Comparison of ENCODE assay signal across 23 mouse cellular contexts in genomic region chr12:117229442-117229841, GRCm38 (mm10).
DNase-seq lines count a peak whose midpoint lies in the region; ATAC-seq and TF ChIP-seq lines count a peak whose summit lies in the region.
"Had no signal": no experiment of that assay in that cellular context is flagged by ENCODE, and none has a peak within 500 bp of the region (broad histone marks: within the 10 kb centered on the region; RNA-seq: fewer than 3 reads in every experiment).

No protein-coding gene starts in this region.

- H3K4me2 ChIP-seq in forebrain, embryonic 16.5 days (ENCODE audit: low read length) = no peak overlapping the region
- H3K4me2 ChIP-seq in midbrain, embryonic 16.5 days (ENCODE audit: low read length) = no peak overlapping the region
- H3K4me2 ChIP-seq in heart, embryonic 12.5 days = no peak overlapping the region
- H3K4me2 ChIP-seq: hindbrain, embryonic 14.5 days; liver, embryonic 15.5 days; lung, embryonic 15.5 days; neural tube, embryonic 12.5 days had no signal

- H3K27ac ChIP-seq in layer of hippocampus, adult 2 months = peak overlapping the region; percentile 65
- peak overlapping the region; percentile 37; the same call in 1 of the 2 replicates for H3K27ac ChIP-seq in forebrain, embryonic 16.5 days (ENCODE audit: low read length)
- peak overlapping the region; percentile 55; the same call in 1 of the 2 replicates for H3K27ac ChIP-seq in midbrain, embryonic 16.5 days (ENCODE audit: low read length)
- H3K27ac ChIP-seq in heart, embryonic 12.5 days (ENCODE audit: poor library complexity, severe bottlenecking) = no peak overlapping the region
- H3K27ac ChIP-seq: gastrocnemius, adult 2 months; hindbrain, embryonic 14.5 days; kidney, postnatal 0 days; limb, embryonic 10.5 days; liver, embryonic 15.5 days; lung, embryonic 15.5 days; neural tube, embryonic 12.5 days had no signal

- no peak overlapping the region for H3K4me3 ChIP-seq in layer of hippocampus, adult 2 months
- no peak overlapping the region for H3K4me3 ChIP-seq in forebrain, embryonic 16.5 days (replicated peaks; ENCODE audit: low read length)
- H3K4me3 ChIP-seq in midbrain, embryonic 16.5 days (ENCODE audit: low read depth, low read length) = no peak overlapping the region
- no peak overlapping the region for H3K4me3 ChIP-seq in heart, embryonic 12.5 days
- H3K4me3 ChIP-seq: gastrocnemius, adult 2 months; limb, embryonic 10.5 days; liver, embryonic 15.5 days; lung, embryonic 15.5 days; megakaryocyte, embryonic 14.5 days; neural tube, embryonic 12.5 days had no signal

- WGBS in forebrain, embryonic 16.5 days = 55% methylated on average over 4 of the region's 4 CpGs
- 64% methylated on average over 4 of the region's 4 CpGs for WGBS in midbrain, embryonic 16.5 days
- 83% methylated on average over 4 of the region's 4 CpGs for WGBS in heart, embryonic 12.5 days

- ATAC-seq in forebrain, embryonic 16.5 days = no peak
- no peak for ATAC-seq in midbrain, embryonic 16.5 days
- ATAC-seq in heart, embryonic 12.5 days (ENCODE audit: insufficient number of reproducible peaks, low FRiP score) = no peak
- ATAC-seq: inflammation-experienced regulatory T-cells, adult 6 months had no signal

- H3K9me3 ChIP-seq in forebrain, embryonic 16.5 days (ENCODE audit: control insufficient read depth, low read length) = no peaks in the 10 kb centered on the region
- H3K9me3 ChIP-seq in midbrain, embryonic 16.5 days (replicated peaks; ENCODE audit: control insufficient read depth, low read length, poor library complexity, severe bottlenecking) = no peaks in the 10 kb centered on the region
- no peaks in the 10 kb centered on the region for H3K9me3 ChIP-seq in heart, embryonic 12.5 days (replicated peaks)
- H3K9me3 ChIP-seq: limb, embryonic 10.5 days; liver, embryonic 15.5 days; lung, embryonic 15.5 days; neural tube, embryonic 12.5 days had no signal

- no peak for TF ChIP-seq CTCF in layer of hippocampus, adult 2 months (conservative IDR thresholded peaks at IDR 0.05)

- no peaks in the 10 kb centered on the region for H3K27me3 ChIP-seq in forebrain, embryonic 16.5 days (replicated peaks; ENCODE audit: control insufficient read depth, insufficient read depth, low read length)
- no peaks in the 10 kb centered on the region for H3K27me3 ChIP-seq in midbrain, embryonic 16.5 days (ENCODE audit: control insufficient read depth, insufficient read depth, low read depth, low read length)
- H3K27me3 ChIP-seq in heart, embryonic 12.5 days (replicated peaks) = peaks cover 13% of the 10 kb centered on the region; the same call in 1 of the 2 replicates
- H3K27me3 ChIP-seq: liver, embryonic 15.5 days; lung, embryonic 15.5 days; megakaryocyte, embryonic 14.5 days; neural tube, embryonic 12.5 days had no signal

- H3K4me1 ChIP-seq in forebrain, embryonic 16.5 days (replicated peaks; ENCODE audit: control insufficient read depth, insufficient read depth, low read length) = peaks cover 5% of the 10 kb centered on the region; the same call in 1 of the 2 replicates
- peaks cover 7% of the 10 kb centered on the region; the same call in 1 of the 2 replicates for H3K4me1 ChIP-seq in midbrain, embryonic 16.5 days (ENCODE audit: control insufficient read depth, insufficient read depth, low read length)
- peaks cover 10% of the 10 kb centered on the region; the same call in 1 of the 2 replicates for H3K4me1 ChIP-seq in heart, embryonic 12.5 days (replicated peaks)
- H3K4me1 ChIP-seq: liver, embryonic 15.5 days; lung, embryonic 15.5 days; megakaryocyte, embryonic 14.5 days; neural tube, embryonic 12.5 days had no signal

- no peak overlapping the region for H3K9ac ChIP-seq in forebrain, embryonic 16.5 days (replicated peaks; ENCODE audit: low read depth, low read length)
- H3K9ac ChIP-seq in midbrain, embryonic 16.5 days (ENCODE audit: low read depth, low read length) = no peak overlapping the region
- no peak overlapping the region for H3K9ac ChIP-seq in heart, embryonic 12.5 days
- H3K9ac ChIP-seq: hindbrain, embryonic 14.5 days; liver, embryonic 15.5 days; lung, embryonic 15.5 days; neural tube, embryonic 12.5 days had no signal

- 0 out of 2 replicates have a peak, but pooled peaks cover 4% of the 10 kb centered on the region for H3K36me3 ChIP-seq in forebrain, embryonic 16.5 days (ENCODE audit: control insufficient read depth, insufficient read depth)
- peaks cover 21% of the 10 kb centered on the region for H3K36me3 ChIP-seq in midbrain, embryonic 16.5 days (ENCODE audit: control insufficient read depth, insufficient read depth, low read length)
- no peaks in the 10 kb centered on the region for H3K36me3 ChIP-seq in heart, embryonic 12.5 days
- H3K36me3 ChIP-seq: limb, embryonic 10.5 days; liver, embryonic 15.5 days; lung, embryonic 15.5 days had no signal

- peak in 1 of 2 experiments; percentile 46 for DNase-seq in layer of hippocampus, adult 2 months (ENCODE audit: low spot score in 2 of 2)
- DNase-seq in layer of hippocampus, adult 11-12 months (ENCODE audit: low spot score) = no peak
- DNase-seq in brain, adult 2 months (ENCODE audit: low read depth, low spot score) = peak; percentile 83
- DNase-seq in cerebellum, adult 9-10 months = no peak
- DNase-seq: adrenal gland, adult 8-10 months; cerebellum, adult 2 months; gastrocnemius, adult 2 months; heart, postnatal 4 days; kidney, adult 18-20 months; liver; lung, postnatal 36 days; thymus, postnatal 14 days had no signal
